Mouse (Mus musculus) cerebellum, postnatal 10 days (tissue): ENCODE measurements around the gene Prrt4.
"Not testable (repeated sequence)": the region's sequence is repeated elsewhere in the genome, so short reads cannot be mapped to it uniquely, and the experiment has no call there.

Source experiments
- DNase-seq, 2 experiments: peaks; one replicate each; pipeline ENCODE4 v3.0.0; 2021; ENCODE audit warnings: mixed read lengths in 2 of 2

The Prrt4 gene

DNA sequence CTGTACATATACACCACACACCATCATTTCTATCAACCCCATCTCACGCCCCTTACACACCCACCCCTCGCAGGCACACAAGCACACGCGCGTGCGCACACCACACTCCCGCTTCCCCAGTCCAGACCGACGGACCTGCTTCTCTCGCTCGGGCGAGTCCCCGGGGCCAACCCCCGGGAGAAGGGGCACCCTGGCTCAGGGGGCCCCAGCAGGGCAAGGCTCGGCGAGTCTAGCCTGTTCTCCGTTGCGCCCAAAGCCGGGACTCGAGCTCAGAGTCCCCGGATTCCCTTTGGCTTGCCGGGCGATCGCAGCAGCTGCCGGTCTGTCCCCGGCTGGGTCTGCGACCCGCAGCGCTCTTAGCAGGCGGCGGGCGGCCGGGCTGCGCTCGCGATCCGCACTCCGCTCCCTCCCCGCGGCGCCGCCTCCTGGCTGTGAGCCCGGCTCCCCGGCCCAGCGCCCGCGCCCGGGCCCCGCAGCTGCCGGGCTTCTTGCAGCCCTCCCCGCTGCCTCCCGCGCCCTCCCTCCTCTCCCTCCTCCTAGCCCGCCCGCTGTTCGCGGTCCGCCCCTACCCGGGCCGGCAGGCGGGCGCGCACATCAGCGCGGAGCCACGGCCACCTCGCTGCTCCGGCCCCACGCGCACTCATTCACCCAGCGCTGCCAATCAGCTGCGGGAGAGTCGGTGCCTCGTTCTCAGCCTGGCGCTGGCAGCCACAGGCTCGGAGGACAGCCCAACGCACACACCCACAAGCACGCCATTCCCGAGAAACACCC, at the start of gene Prrt4:
Gene Prrt4, minus strand, starts transcription at position 697 of the 771 bp plus-strand sequence.
- peak; percentile 76 to 81 for DNase-seq

DNA sequence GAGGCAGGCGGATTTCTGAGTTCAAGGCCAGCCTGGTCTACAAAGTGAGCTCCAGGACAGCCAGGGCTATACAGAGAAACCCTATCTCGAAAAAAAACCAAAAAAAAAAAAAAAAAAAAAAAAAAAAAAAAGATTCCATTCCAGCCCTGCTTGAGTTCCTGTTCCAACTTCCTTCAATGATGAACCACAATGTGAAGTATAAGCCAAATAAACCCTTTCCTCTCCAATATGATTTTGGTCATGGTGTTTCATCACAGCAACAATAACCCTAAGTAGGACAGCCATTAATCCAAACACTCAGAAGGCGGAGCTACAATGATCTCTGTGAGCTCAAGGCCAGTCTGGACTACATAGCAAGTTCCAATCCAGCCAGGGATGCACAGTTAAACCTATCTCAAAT, 38.3 kb upstream of the Prrt4 start:
- DNase-seq = not testable (repeated sequence)

DNA sequence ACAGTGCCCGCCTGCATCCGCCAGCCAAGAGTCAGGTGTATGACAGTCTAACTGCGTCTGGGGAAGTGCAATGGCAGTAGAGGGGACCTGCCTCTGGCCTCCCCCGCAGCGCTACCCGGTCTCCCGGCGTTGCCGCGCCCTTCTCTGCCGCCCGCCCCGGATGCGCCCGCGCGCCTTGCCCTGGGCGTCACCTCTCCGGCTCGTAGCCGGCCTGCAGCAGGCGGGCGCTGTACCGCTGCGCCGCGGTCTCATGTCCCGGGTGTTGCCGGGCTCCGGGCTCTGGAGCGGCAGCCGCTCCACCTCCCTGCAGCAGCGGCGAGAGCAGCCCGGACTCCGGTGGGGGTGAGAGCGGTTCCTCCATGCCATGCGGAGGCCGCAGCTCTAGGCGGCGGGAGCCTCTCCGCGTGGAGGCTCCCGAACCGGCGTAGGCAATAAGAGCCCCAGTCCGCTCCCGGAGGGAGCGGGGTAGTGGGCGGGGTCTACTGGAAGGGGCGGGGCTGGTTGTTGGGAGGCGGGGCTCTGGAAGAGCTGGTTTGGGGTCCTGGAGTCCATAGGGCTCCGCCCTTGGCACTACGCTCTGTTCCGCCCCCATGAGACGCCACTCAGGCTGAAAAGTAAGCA, 36.6 kb upstream of the Prrt4 start, which contains the start of gene Impdh1:
Gene Impdh1, minus strand, starts transcription at position 484 of the 621 bp plus-strand sequence.
- peak; percentile 92 to 95 for DNase-seq

DNA sequence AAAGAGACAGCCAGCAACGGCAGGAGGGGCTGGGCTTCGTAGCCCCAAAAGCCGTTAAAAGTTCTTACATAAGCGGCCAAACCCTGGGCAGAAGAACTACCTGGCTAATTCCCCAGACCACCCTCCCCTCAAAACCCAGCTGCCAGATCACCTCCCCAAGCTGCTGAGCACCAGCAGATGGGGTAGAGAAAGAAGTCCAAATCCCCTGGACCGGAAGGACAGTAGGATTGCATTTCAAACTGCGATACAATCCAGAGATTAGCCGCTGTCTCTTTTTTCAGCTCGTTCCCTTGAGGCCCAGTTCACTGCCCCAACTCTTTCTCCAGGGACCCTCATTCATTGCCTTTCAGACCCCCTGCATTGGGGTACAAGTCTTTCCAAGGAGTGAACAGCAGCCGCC, 35.8 kb upstream of the Prrt4 start:
- DNase-seq = peak; percentile 47 to 48

DNA sequence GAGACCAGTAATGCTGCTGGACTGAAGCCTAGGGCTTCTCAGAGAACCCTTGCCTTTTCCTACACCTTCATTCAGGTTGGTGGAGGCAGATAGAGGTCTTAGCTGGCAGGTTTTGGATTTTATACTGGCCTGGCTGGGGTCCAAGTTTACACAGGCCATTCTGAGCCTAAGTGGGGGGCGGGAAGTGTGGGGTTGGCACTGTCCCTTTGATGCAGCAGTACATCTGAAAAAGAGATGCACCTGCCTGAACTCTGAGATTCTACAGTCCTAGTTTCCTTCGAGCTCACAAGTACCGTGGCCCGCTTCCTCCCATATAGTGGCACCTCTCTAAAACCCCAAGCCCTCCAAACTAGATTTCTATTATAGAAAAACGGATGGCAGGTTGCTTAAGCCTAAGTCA, 35.4 kb upstream of the Prrt4 start:
- DNase-seq = peak; percentile 40 to 54

DNA sequence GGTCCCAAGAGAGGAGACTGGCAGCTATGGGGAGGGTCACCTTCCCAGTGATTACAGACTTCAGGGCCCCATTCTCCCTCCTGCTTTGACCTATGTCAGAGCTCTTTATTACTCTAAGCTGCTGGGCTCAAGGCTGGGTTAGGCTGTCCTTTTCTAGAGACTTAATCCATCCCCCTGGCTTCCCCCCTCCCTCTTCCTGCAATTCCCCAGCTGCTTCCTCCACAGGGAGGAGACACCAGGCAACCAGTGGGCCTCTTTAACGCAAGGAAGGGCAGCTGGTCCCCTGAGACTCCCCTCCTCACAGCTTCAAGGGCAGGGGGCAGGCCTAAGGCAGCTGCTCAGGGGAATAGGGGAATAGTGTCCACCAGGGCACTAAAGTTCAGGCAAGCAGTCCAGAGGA, 34.9 kb upstream of the Prrt4 start:
- peak; percentile 28 to 41 for DNase-seq

DNA sequence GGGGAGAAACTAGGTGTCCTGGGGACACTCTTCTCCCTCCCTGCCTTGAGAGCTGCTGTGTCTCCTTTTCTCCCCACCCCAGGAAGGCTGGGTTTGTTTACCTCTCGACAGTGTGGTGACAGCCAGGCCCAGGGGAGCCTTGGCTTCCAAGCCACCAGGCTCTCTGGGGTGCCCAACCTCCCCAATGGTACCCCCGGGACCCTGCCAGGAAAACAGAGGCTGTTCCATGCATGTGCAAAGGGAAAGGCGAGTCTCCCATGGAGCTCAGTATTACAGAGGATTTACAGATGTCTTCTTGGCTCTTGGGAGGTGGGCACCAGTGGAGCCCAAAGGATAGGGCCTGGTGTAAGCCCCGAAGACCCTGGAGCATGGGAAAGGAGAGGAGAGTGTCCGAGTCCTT, 34.1 kb upstream of the Prrt4 start:
- DNase-seq = no peak

DNA sequence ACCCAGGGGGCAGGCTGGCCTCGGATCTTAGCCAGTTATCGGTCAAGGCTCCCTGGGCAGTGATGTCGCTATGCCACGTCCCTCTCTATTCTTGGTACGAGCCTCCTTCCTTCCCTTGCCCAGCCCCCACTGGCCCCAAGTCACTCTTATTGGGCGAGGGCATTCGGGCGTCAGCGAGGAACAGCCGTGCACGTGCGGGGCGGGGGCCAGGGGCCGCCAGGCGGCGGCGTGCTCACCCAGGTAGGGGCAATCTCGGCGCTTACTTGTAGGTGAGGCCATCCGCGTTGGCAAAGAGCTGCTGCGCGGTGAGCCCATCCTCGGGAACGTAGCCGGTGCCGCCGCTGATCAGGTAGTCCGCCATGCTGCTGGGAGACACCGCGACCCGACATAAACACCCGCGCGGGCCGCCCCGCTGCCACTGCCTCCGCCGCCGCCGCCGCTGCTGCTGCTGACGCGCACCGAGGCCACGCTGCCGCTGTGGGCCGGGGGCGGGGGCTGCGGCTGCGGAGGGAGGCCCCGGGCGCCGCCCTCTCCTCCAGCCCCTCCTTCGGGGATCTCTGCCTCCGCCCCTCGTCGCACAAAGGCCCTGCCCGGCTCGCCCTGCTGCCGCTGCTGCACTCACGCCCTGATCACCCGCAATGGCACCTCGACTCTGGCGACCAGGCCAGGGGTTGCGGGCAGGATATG, 32.6 kb upstream of the Prrt4 start:
- DNase-seq = peak; percentile 92 to 93

DNA sequence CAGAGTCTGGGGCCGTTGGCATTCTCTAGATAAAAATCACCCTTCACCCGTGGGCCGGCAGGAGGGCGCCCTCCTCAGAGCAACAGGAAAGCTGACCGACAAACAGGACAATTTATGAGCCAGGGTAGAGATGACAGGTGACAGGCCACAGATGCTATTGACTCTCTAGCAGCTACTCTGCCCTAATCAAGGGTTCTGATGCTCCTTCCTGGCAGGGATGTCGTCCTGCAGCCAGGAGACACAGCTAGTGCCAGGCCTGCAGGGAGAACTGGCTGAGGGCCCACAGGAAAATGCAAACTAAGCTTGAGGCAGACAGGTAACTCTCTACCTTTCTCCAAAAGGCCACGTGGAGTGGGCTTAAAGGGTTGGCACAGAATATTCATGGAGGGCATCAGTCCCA, 31.8 kb upstream of the Prrt4 start:
- DNase-seq = peak; percentile 77 to 80

DNA sequence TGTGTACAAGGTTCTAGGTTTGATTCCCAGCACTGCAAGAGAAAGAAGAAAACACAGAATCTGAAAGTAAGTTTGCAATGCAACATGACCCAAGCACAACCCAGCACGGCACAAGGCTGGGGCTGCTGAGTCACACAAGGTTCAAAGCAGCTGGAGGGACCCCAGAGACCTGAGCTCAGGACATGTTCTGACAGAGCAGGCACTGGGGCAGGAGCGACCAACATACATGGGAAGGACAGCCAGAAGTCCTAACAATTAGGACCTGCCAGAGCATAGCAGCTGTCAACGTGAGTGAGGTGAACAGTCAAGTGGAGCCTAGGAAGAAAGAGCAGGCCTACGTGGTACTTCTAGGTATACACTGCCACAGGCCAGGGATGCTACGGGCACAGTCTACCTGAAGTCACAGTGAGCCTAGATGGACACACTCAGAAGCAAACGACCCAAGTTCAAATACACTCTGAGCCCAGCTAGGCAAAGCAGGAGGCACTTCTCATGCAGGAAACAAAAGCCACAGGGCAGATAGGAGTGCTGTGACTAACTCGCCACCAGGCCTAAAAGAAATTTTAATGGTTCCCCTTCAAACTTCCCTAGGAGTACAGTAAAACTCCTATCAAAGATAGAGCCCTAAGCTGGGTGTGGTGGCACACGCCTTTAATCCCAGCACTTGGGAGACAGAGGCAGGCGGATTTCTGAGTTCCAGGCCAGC, 31.0 kb upstream of the Prrt4 start:
- no peak for DNase-seq

DNA sequence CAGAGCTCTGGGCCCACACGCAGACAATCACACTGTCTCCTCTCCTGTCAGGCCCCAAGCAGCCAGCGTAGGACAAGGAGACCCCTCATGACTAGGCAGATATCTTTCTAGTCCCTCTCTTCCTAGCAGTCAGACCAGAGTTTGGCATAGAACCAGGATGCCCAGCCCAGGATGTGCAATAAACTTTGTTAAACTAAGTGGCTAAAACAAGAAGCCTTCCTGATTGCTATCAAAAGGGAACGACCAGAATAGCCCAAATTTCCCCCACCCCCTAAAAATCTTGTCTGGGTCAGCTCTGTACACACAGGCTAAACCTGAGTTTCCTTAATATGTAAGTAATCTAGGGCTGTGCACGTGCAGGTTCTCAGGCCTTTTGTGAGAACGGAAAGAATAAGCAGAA, 28.8 kb upstream of the Prrt4 start:
- no peak for DNase-seq

DNA sequence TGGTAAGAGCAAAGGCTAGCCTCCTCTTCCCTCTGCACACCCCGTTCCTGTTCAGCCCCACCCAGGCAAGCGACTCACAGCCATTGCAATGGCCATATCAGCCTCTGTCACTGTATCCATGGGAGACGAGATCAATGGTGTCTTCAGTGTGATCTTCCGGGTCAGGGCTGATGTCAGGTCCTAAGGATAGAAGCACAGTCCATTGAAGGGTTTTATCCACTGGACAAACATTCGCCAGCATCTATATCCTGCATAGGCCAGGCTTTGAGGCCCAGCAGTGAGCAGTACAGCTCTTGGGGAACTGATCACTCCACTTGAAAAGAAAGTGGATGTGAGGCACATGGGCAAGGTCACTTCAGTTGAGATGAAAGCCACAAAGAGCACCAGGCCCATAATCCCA, 27.6 kb upstream of the Prrt4 start:
- DNase-seq = no peak

DNA sequence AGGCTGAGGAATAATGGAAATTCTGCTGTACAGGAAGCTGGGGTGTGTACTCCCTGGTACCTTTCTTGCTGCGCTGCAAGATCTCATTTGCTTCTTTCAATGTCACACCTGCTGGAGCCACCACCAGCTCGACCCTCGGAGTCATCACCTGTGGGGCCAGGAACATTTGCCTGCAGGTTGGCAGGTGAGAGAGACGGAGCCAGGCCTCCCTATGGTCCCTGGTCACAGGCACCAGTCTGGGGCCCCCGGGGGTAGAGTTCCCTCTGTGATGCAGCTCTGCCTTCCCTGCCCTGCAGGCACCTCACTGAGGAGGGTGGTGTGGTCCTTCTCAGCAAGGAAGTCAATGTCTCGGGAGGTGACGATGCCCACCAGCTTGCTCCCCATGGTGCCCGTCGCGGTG, 26.6 kb upstream of the Prrt4 start:
- DNase-seq = peak in 1 of 2 experiments; percentile 11

DNA sequence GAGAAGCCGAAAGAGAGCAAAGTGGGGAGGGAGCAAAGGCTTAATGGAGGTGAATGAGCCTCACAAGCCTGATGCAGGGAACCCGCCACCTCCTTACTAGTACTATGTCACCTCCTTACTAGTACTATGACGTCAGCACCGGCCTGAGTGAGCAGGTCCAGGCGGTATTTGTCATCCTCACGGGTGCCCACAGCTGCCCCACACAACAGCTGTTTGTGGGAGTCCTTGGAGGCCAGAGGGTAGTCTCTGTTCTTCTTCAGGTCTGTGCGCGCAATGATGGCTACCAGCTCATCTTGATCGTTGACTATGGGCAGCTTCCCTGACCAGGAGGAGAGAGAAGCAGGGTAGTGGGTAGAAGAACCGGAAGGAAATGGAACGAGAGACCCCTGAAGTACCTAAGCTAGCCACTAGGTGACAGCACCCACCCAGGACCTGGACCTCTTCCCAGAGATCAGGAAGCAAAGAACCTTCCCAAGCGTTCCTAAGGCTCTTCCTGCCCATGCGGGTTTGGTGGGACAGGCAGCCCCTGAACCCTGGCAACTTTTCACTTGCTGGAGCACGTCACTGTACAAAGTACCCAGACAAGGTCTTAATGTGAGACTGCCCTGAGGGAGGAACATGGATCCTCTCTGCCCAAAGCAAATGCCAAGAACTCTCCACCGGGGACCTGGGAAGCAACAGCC, 25.7 kb upstream of the Prrt4 start:
- DNase-seq = peak; percentile 84 to 91

DNA sequence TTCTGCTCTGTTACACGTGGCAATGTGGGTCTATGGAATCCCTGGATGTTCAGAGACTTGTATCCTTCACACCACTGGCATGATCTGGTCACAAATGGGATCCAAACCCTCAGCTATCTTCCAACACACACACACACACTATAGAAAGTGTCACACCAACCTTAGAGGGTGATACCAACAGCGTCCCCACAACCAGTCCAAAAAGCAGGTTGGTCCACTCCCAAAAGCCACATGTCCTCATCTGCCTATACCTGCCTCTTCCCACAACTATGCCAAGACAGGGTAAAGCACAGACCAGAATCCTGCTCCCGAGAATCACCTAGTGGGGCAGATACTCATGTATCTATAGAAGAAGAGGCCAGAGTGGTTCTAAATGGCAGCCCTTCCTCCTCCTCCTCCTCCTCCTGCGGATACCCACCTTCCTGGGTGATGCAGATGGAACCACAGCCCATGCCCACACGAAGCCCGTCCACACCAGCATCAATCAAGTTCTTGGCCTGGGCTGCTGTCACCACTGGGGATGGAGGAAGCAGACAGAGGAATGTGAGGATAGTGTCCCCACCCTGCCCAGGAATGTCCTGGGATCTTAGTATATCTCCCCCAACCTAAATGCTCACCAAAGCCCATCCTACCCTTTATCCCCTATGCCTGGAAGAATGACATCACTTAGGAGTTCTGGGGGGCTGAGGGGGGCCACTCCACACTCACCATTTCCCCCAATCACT, 24.6 kb upstream of the Prrt4 start:
- no peak for DNase-seq

DNA sequence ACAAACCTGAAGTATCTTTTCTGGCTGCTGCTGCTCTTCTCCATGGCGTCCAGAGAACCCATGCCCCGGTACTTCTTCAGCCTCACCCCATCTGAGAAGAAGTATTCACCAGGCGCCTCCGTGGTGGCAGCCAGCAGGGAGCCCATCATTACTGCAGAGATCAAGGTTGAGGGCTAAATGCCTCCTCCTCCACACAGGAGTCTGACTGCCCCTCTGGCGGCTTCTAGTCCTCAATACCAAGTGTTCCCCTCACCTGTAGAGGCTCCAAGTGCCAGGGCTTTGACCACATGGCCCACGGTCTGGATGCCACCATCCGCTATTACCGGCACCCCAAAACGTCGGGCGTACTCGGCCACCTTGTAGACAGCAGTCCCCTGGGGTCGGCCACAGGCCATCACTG, 23.7 kb upstream of the Prrt4 start:
- no peak for DNase-seq

DNA sequence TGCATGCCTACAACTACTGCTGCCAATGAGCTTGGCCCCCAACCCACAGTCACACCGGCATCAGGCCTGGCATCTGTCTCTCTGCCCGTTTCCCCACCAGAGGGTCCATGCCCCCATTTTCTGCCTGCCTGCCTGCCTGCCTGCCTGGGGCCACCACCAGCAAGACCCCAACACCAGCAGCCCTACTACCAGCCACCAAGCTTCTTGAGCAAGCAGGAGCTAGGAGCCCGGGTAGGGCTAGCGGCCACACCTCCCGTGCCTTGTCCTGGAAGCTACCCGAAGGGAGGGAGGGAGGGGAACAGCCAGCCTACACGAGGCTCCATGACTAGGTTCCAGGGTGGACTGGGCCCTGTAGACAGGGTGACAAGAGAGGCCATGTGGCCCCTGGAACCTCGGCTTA, 22.6 kb upstream of the Prrt4 start:
- DNase-seq = no peak

DNA sequence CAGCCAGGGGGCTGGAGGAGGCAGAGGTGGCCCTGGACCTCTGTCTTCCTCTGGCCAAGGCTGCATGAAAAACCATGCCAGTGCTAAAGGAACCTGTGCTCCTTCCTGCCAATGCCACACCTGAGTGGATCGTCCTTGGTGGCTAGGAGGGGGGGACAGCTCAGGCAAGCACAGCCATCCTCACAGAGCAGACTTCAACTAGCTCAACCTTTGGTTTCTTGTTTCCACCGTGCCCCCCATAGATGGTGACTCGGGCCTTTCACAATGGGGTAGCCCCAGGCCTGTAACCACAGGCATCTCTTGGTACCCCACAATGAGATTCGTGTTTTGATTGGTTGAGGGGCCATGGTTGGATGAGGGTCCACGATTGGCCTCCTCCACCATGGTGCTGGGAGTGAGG, 22.0 kb upstream of the Prrt4 start:
- no peak for DNase-seq

DNA sequence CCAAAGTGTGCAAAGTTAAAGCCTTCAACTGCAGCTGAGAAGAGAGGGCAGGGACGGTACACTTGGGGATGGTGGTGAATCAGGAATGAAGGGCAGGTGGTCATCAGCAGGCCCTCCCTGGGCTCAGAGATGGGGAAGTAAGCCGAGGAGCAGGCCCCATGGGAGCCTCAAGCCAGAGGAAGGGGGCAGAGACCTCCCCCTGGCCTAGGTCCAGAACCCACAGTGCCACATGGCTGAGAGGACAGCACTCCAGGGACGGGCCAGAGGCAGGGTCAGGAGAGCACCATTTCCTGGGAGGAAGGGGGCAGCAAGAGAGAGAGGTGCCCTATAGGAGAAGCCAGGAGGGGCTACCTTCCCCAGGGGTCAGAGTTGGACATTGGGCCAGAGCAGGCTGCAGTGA, 21.1 kb upstream of the Prrt4 start:
- no peak for DNase-seq

DNA sequence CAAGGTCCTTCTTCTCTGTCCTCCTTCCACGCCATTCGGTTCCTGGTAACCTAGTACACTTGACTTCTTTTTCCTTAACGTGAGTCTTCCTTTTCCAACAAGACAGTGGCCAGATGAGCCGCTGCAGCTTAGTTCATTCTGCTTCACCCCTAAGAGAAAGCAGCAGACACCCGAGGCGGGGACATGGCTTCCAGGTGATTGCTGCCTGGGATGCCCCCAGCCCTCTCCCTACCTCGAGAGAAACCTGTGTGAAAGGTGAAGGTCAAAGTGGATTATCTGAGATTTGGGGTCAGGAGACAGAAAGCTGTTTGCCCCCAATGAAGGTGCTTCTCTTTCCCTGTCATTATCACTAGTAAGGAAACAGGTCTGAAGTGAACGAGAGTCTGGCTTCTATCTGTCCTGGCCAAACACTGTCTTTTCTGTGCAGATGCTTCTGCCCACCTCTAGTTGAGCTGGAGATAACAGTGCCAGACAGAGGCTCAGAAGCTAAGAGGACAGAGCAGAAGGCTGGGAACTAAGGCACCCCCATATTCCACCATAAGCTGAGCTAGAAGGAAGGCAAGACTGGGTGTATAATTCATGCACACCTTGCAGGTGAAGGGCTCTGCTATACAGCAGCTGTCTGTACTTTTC, 20.0 kb upstream of the Prrt4 start:
- no peak for DNase-seq
